Mouse (Mus musculus) heart, embryonic 12.5 days (tissue): ENCODE measurements around the gene Mphosph9. TPM values are rescaled to one million over a fixed set of nuclear protein-coding genes. Genes with fewer than 3 reads are reported as not detected.
"Not testable (repeated sequence)": the region's sequence is repeated elsewhere in the genome, so short reads cannot be mapped to it uniquely, and the experiment has no call there.

Experiments used
- ATAC-seq: fragments of 200-750 bp; cut with Nextera tagmentation; 2 replicates; pipeline ENCODE4 v1.8.0; 2017; ENCODE audit warnings: moderate TSS enrichment, moderate library complexity; ENCODE audit not compliant: insufficient number of reproducible peaks, low FRiP score
- H3K27ac ChIP-seq: fragments of 300-500 bp; sonication (generic); 2 replicates; pipeline ENCODE4 v1.5.1; 2016; ENCODE audit warnings: mild to moderate bottlenecking, moderate library complexity; ENCODE audit not compliant: poor library complexity, severe bottlenecking
- H3K27me3 ChIP-seq: fragments of 300-500 bp; sonication (generic); replicated peaks from 2 replicates; pipeline ENCODE4 v1.6.1; 2016; ENCODE audit warnings: mild to moderate bottlenecking, moderate library complexity
- H3K36me3 ChIP-seq: fragments of 300-500 bp; sonication (generic); 2 replicates; pipeline ENCODE4 v1.6.1; 2016; ENCODE audit warnings: mild to moderate bottlenecking, moderate library complexity
- H3K4me1 ChIP-seq: fragments of 300-500 bp; sonication (generic); replicated peaks from 2 replicates; pipeline ENCODE4 v1.6.1; 2016; ENCODE audit warnings: mild to moderate bottlenecking
- H3K4me2 ChIP-seq: fragments of 300-500 bp; sonication (generic); 2 replicates; pipeline ENCODE4 v1.6.1; 2016; ENCODE audit warnings: mild to moderate bottlenecking, moderate library complexity
- H3K4me3 ChIP-seq: fragments of 300-500 bp; sonication (generic); 2 replicates; pipeline ENCODE4 v1.5.1; 2016; ENCODE audit warnings: mild to moderate bottlenecking
- H3K9ac ChIP-seq: fragments of 300-500 bp; sonication (generic); 2 replicates; pipeline ENCODE4 v1.6.1; 2016; ENCODE audit warnings: mild to moderate bottlenecking, moderate library complexity
- H3K9me3 ChIP-seq: fragments of 300-500 bp; sonication (generic); replicated peaks from 2 replicates; pipeline ENCODE4 v1.6.1; 2016; ENCODE audit warnings: mild to moderate bottlenecking, moderate library complexity
- WGBS: fragments of 180-500 bp; shearing (Covaris S2); methylation state at CpG from one replicate; pipeline ENCODE4 v1.1.7; 2016; 5-methylcytosine and 5-hydroxymethylcytosine counted together
- polyA plus RNA-seq: library from polyadenylated mRNA; unstranded; fragments of >200 nt; fragmentation: Nextera tagmentation; extraction: Ambion mirVana; gene quantifications from 2 replicates; pipeline ENCODE4 v1.2.1, GENCODE M21; 2016

Mphosph9 gene
- 13.4 and 14.8 TPM in 2 replicates for polyA plus RNA-seq

DNA sequence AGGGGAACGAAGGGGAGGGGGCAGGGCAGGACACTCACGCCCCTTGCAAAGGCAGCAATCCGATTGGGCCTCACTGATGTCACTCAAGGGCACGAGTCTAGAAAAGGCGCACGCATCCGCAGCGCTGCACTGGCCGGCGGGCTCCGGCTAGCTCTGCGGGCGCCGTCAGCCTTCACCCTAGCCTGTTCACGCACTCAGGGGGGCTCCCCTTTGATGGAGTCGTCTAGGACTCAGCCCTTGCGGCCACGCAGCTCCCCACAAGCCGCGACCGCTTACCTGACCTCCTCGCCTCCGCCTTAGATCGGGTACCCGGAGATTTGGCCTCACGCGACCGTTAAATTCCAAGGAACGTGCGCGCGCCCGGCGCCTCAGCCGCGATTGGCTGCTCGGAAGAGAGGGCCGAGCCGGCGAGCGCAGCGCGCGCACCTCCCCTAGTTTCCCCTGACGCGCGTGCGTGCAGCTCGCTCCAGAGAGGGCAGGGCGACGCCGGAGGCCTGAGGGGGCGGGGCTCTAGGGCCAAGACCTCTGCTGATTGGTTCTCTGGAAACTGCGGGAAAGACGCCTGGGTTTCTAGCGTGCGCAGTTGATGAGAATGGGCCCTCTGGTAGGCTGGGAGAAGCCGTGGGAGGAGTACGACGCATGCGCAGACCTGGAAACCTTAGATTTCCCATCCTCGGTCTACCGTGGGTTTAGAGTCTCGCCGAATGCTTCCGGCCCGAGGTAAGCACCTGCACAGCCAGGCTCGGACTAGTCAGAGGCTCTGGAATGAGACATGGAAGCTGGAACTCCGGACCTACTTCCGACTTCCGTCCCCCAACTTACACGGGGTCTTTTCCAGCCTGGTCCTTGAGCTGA, at the start of gene Mphosph9, which contains the start of gene 2810006K23Rik:
TSS of gene Mphosph9 (minus strand) at position 463 of the 855 bp plus-strand sequence.
TSS of gene 2810006K23Rik (plus strand) at position 580 of the 855 bp plus-strand sequence.
- under 1% methylated on average over 72 of the region's 72 CpGs for WGBS
- H3K27me3 ChIP-seq, result no peaks in the 10 kb centered on the region

DNA sequence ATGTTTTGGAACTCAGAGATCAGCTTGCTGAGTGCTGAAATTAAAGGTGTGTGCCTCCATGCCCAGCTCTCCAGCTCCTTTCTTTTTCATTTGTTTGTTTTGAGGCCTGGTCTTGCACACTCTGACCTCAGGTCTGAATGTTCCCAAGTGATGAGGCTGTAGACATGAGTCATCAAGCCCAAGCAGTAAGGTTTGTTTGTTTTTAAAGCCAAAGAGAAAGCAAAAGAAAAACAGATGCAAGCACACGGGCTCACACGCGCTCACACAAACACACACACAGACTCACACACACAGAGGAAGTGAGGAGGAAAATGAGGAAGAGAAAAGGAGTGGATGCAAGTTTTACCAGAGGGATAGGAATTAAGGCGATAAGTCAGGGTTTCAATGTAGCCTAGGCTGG, 49.4 kb upstream of the Mphosph9 start:
- no peak for ATAC-seq
- Histone ChIP-seq H3K9me3 (no peaks in the 10 kb centered on the region), H3K27ac (no peak overlapping the region), H3K9ac (no peak overlapping the region), H3K27me3 (no peaks in the 10 kb centered on the region), H3K4me1 (no peaks in the 10 kb centered on the region), H3K4me2 (no peak overlapping the region), H3K36me3 (peaks cover 87% of the 10 kb centered on the region), H3K4me3 (no peak overlapping the region)
- WGBS, result 90% methylated on average over 4 of the region's 4 CpGs

More for the DNA sequence above, at the start of gene Mphosph9, which contains the start of gene 2810006K23Rik:
- peak; percentile 98 for ATAC-seq
- Histone ChIP-seq H3K27ac (peak within 1 kb of the TSS; percentile 89), H3K9ac (peak within 1 kb of the TSS; percentile 77), H3K4me1 (peaks cover 14% of the 10 kb centered on the region), H3K36me3 (peaks cover 13% of the 10 kb centered on the region), H3K4me2 (peak within 1 kb of the TSS; percentile 75), H3K4me3 (peak within 1 kb of the TSS; percentile 56), H3K9me3 (no peaks in the 10 kb centered on the region)

GRCm38 (mm10) chr5:124376401-124376800, 48.6 kb upstream of the Mphosph9 start:
- WGBS, result 95% methylated on average over 1 of the region's 1 CpGs

GRCm38 (mm10) chr5:124374298-124374697, 46.5 kb upstream of the Mphosph9 start:
- Histone ChIP-seq H3K4me3 (no peak overlapping the region), H3K36me3 (peaks cover 87% of the 10 kb centered on the region), H3K27ac (no peak overlapping the region), H3K4me1 (no peaks in the 10 kb centered on the region), H3K27me3 (no peaks in the 10 kb centered on the region), H3K9ac (no peak overlapping the region), H3K9me3 (no peaks in the 10 kb centered on the region), H3K4me2 (no peak overlapping the region)
- no peak for ATAC-seq
- 96% methylated on average over 7 of the region's 7 CpGs for WGBS

More at GRCm38 (mm10) chr5:124376401-124376800, 48.6 kb upstream of the Mphosph9 start:
- Histone ChIP-seq H3K4me2 (no peak overlapping the region), H3K27me3 (no peaks in the 10 kb centered on the region), H3K9ac (no peak overlapping the region), H3K27ac (no peak overlapping the region), H3K4me3 (no peak overlapping the region), H3K4me1 (no peaks in the 10 kb centered on the region), H3K9me3 (no peaks in the 10 kb centered on the region), H3K36me3 (peaks cover 88% of the 10 kb centered on the region)
- ATAC-seq, result no peak

- Histone ChIP-seq H3K36me3 (peaks cover 38% of the 10 kb centered on the region), H3K9ac (no peak overlapping the region), H3K4me2 (no peak overlapping the region), H3K27me3 (no peaks in the 10 kb centered on the region), H3K4me3 (no peak overlapping the region), H3K9me3 (no peaks in the 10 kb centered on the region), H3K27ac (no peak overlapping the region), H3K4me1 (no peaks in the 10 kb centered on the region)
- ATAC-seq, result no peak
- 83% methylated on average over 3 of the region's 3 CpGs for WGBS
Observed at GRCm38 (mm10) chr5:124366721-124367120, 38.9 kb upstream of the Mphosph9 start.

DNA sequence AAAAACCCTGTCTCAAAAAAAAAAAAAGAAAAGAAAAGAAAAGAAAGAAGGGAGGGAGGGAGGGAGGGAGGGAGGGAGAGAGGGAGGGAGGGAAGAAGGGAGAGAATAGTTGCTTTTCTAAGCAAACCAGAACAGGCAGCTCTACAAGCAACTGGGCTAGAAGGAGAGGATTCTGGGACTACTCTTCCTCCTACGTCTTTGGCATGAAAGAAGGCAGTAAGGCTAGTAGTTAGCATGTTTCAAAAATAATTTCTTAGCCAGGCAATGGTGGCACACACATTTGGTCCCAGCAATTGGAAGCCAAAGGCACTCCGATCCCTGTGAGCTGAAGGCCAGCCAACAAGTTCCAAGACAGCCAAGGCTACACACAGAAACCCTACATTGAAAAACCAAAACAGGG, 38.0 kb upstream of the Mphosph9 start:
- no peaks in the 10 kb centered on the region for H3K4me1 ChIP-seq
- no peaks in the 10 kb centered on the region for H3K27me3 ChIP-seq
- no peak overlapping the region for H3K4me3 ChIP-seq
- peaks cover 28% of the 10 kb centered on the region for H3K36me3 ChIP-seq
- H3K9ac ChIP-seq, result no peak overlapping the region
- no peak overlapping the region for H3K4me2 ChIP-seq
- no peak for ATAC-seq
- H3K9me3 ChIP-seq, result no peaks in the 10 kb centered on the region
- WGBS, result 81% methylated on average over 2 of the region's 2 CpGs
- no peak overlapping the region for H3K27ac ChIP-seq

DNA sequence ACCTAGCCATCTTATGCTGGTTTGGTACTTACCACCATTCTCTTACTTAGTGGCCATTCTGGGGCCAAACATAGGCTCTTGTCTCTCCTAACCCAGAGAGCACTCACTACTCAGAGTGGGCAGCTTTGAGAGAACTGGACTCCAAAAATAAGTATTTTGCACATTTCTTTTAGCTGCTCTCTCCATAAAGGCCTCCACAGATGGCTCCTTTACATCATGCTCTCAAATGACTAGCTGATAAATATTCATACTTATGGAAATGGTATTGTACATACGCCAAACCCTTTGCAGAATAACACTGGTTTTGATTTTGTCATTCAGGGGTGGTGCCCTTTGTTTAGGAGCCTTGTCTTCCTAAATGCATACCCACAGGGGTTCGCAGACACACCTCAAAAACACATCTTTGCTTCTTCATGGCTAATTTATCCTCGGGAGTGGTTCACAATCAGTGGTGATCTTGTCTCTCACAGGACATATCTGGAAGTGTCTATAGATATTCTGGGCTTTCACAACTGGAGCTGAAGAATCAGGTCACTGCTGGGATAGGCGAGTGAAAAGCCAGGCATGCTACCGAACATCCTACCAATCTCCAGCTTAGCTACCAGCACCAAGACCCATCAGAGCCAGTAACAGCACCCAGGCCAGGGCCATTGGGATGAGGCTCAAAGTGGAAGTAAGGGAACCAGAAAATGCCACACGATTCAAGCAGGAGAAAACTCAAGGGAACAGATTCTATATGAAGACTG, 36.6 kb upstream of the Mphosph9 start:
- Histone ChIP-seq H3K27me3 (no peaks in the 10 kb centered on the region), H3K9ac (no peak overlapping the region), H3K36me3 (peaks cover 16% of the 10 kb centered on the region), H3K4me2 (no peak overlapping the region), H3K27ac (no peak overlapping the region), H3K4me3 (no peak overlapping the region), H3K9me3 (no peaks in the 10 kb centered on the region), H3K4me1 (no peaks in the 10 kb centered on the region)
- no peak for ATAC-seq
- 89% methylated on average over 6 of the region's 6 CpGs for WGBS

- H3K27me3 ChIP-seq, H3K9ac ChIP-seq, H3K9me3 ChIP-seq, H3K4me1 ChIP-seq, H3K36me3 ChIP-seq, H3K4me3 ChIP-seq, ATAC-seq, H3K27ac ChIP-seq, H3K4me2 ChIP-seq: not testable (repeated sequence)
- WGBS, result 89% methylated on average over 5 of the region's 5 CpGs
Observed at GRCm38 (mm10) chr5:124362982-124363381, 35.2 kb upstream of the Mphosph9 start, which contains the start of gene Cdk2ap1. TSS of gene Cdk2ap1 (minus strand) at chr5:124363082.

DNA sequence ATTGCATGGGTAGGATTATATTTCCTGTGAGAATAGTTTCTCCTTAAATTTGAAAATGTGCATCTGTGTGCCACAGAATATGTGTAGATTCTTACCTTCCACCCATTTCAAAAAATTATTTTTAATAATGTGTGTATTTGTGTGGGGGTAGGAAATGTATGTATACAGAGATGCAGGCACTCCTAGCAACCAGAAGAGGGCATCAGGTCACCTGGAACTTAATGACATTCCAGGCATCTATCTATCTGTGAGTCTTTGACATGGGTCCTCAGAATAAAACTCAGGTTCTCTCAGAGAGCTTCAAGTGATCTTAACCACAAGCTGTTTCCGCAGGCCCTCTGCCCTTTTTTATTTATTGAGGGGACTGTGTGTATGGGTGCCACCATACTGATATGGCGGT, 31.9 kb upstream of the Mphosph9 start:
- no peak overlapping the region for H3K9ac ChIP-seq
- H3K27ac ChIP-seq, result no peak overlapping the region
- ATAC-seq, result no peak
- H3K4me3 ChIP-seq, result no peak overlapping the region
- no peaks in the 10 kb centered on the region for H3K27me3 ChIP-seq
- 70% methylated on average over 2 of the region's 2 CpGs for WGBS
- H3K36me3 ChIP-seq, result no peaks in the 10 kb centered on the region
- H3K4me2 ChIP-seq, result no peak overlapping the region
- no peaks in the 10 kb centered on the region for H3K9me3 ChIP-seq
- H3K4me1 ChIP-seq, result no peaks in the 10 kb centered on the region

DNA sequence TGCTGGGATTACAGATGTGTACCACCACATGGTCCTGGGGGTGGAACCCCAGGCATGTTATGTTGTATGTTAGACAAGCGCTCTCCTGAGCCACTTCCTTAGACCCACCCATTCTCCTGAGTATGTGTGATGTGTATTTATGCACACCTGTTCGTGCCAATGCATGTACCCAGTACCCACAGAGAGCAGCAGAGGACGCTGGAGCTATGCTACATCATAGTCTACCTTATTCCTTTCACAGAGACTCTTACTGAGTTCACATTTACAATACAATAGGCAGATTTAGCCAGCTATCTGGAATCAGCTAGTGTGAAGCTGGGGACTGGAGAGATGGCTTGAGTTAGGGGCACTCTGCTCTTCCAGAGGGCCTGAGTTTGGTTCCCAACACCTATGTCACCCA, 28.9 kb upstream of the Mphosph9 start:
- H3K9ac ChIP-seq, result no peak overlapping the region
- 42% methylated on average over 3 of the region's 3 CpGs for WGBS
- no peak overlapping the region for H3K27ac ChIP-seq
- no peaks in the 10 kb centered on the region for H3K36me3 ChIP-seq
- H3K27me3 ChIP-seq, result no peaks in the 10 kb centered on the region
- H3K4me1 ChIP-seq, result peaks cover 4% of the 10 kb centered on the region
- H3K4me3 ChIP-seq, result no peak overlapping the region
- ATAC-seq, result no peak
- no peak overlapping the region for H3K4me2 ChIP-seq
- H3K9me3 ChIP-seq, result no peaks in the 10 kb centered on the region

- H3K36me3 ChIP-seq, result no peaks in the 10 kb centered on the region
- H3K4me3 ChIP-seq, result peak overlapping the region; percentile 41
- no peak overlapping the region for H3K27ac ChIP-seq
- 4% methylated on average over 12 of the region's 12 CpGs for WGBS
- peak overlapping the region; percentile 72 for H3K4me2 ChIP-seq
- no peaks in the 10 kb centered on the region for H3K27me3 ChIP-seq
- H3K9ac ChIP-seq, result peak overlapping the region; percentile 49; the same call in 1 of the 2 replicates
- H3K9me3 ChIP-seq, result no peaks in the 10 kb centered on the region
- no peak for ATAC-seq
- peaks cover 16% of the 10 kb centered on the region for H3K4me1 ChIP-seq
Observed at GRCm38 (mm10) chr5:124355425-124355959, 27.7 kb upstream of the Mphosph9 start.
